Mouse (Mus musculus) spleen, embryonic (tissue): ENCODE measurements around the gene Ndst2.
"Not testable (repeated sequence)": the region's sequence is repeated elsewhere in the genome, so short reads cannot be mapped to it uniquely, and the experiment has no call there.

ENCODE experiments used
- CTCF ChIA-PET: fragments of 350-600 bp; sonication (Branson Sonifier 250); formaldehyde crosslinking; loops from one replicate; lab custom pipeline; 2022; lab: Charles Lee

Ndst2 gene

DNA sequence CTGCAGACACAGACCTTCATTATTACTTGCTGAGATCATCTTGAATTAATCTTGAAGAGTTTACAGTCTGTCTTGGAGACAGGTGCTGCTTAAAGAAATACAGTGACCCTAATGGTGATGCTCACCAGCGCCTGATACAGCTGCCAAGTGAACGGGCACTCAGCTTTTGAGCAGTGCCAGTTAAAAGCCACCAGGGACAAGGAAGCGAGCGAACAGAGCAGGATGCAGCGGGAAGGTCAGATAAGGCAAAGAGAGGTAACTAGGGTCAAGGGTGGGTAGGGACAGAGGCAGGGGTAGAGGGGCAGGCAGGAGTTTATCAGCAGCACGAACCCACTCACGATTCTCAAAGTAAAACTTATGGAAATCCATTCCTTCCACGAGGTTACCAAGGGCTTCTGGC is 4.1 kb upstream of the Ndst2 start:
- CTCF ChIA-PET, result no interaction called here

- CTCF ChIA-PET, result no interaction called here
Observed at GRCm38 (mm10) chr14:20737306-20737705, 2.9 kb upstream of the Ndst2 start.

DNA sequence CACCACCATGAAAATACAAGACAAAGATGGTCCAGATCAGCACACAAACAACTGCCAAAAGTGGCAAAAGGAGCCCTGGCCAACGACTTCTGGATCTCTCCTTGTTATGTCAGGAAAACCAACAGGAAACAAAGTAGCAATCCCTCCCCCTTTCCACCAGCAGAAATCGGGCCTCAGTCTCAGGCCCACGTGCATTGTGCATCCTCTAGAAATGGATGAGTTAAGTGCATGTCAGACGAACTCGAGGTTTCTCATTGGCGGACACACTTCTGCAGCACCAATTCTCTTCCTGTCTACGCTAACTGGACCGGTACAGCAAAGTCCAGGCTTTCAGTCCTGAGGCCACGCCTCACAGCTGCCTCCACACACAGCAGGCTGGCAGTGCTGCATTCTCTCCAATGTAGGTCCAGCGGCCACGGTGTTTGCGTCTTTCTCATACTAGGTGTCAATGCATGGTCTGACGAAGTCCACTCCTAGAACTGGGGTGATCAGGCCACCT is 1.6 kb upstream of the Ndst2 start:
- CTCF ChIA-PET, result no interaction called here

DNA sequence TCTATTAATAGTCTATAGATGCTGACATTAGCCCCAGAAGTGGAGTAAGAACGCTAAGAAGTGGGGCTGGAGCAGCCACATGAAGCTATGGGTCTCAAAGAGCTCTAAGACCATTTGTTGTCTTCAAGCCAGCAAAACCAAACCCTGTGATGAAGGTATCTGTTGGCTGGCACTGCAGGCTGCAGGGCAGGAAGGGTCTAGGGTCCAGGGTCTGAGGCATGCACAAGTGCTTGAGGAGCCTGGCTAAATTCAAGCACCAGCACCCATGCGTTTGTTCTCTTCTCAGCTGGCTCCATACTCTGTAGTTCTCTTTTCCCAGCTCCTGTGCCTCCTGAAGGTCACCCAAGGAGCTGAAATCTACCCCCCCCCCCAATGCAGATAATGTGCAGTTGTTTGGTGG is 690 bp upstream of the Ndst2 start:
- CTCF ChIA-PET, result no interaction called here

DNA sequence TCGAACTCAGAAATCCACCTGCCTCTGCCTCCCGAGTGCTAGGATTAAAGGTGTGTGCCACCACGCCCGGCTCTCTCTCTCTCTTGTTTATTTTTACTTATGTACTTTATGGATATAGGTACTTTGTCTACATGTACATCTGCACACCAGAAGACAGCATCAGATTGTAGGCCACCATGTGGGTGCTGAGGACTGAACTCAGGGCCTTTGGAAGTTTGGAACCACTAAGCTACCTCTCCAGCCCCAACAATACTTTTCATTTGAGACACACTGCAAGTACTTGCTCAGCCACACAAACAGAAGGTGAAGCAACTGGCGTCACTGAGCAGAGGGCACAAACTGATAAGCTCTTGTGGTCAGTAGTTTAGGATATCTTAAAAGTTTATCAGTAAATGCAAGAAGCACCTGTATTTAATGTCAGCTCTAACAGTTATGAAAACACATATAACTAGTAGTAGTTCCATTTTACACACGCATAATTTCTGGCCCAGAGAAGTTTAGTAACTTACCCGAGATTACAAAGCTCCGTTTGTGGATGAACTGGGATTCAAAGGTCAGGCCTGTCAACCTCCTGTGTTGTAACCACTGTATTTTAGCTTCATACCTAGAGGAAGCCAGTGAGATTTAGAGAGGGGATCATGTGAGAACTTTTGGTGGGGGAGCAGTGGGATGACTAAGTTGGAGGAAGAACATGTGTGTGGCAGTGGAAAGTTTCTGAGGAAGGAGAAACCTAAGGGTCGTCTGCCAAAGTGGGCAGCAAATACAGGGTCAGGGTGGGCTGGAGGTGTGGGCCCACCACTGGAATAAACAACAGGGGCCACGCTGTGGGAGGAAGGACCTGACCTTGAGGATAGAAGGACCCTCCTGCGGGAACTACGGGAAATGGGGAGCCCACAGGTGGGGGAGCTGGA is 1.1 kb downstream of the Ndst2 start:
- CTCF ChIA-PET, result no interaction called here

DNA sequence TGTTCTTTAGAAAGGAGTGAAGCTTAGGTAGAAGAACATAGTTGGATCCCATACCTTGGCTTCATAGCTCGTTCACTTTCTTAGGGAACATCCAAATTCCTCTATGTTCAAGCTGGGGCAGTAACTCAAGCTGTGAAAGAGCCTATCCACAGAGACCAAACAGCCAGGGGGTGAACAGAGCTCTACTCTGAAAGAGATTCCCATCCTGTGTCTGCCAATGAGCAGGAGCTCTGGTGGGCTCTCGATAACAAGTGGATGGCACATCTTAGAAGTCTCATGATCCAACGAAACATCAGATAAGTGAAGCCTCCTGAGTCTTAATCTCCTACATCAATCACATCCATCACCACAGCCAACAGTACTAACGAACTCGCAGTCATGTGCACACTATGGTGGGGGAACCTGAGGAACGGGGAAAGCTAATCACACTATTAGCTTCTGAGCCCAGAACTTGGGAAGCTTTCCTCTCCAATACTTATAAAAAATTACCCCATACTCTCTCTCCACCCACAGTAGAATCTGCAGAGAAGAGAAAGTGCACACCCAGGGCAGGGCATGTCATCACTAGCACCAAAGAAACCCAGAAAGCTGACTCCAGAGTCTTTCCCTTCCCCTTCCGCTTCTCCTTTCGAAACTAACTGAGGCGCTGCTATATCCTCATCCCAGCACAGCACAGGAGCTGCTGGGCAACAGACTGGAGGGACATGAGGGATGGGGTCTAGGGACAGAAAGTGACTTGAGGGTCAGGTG is 3.3 kb downstream of the Ndst2 start:
- CTCF ChIA-PET, result no interaction called here

GRCm38 (mm10) chr14:20729871-20730270 is 4.5 kb downstream of the Ndst2 start:
- CTCF ChIA-PET, result no interaction called here

GRCm38 (mm10) chr14:20725660-20726339 is 8.6 kb downstream of the Ndst2 start:
- CTCF ChIA-PET, result no interaction called here

- CTCF ChIA-PET, result no interaction called here
Observed at GRCm38 (mm10) chr14:20724043-20724442, 10.3 kb downstream of the Ndst2 start.

DNA sequence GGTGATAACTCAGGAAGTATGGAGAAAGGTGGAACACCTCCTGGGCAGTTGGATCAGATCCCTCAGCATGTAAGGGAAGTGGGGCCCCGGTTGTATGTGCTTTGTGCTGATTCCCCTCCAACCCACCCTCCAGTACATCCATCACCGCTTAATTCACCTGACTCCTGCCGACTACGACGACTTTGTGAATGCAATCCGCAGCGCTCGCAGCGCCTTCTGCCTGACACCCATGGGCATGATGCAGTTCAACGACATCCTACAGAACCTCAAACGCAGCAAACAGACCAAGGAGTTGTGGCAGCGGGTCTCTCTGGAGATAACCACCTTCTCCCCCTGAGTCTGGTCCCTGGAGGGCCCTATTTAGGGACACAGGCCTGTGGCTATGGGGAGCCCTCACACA is 11.4 kb downstream of the Ndst2 start:
- CTCF ChIA-PET, result no interaction called here

- CTCF ChIA-PET, result interaction anchor here (0.7 kb wide), 1 partner anchor 47 kb away, joined by 6 read pairs; no protein-coding TSS in a partner anchor
Observed at GRCm38 (mm10) chr14:20721371-20721770, 13.0 kb downstream of the Ndst2 start.

- CTCF ChIA-PET, result no interaction called here
Observed at GRCm38 (mm10) chr14:20719767-20720166, 14.6 kb downstream of the Ndst2 start.

DNA sequence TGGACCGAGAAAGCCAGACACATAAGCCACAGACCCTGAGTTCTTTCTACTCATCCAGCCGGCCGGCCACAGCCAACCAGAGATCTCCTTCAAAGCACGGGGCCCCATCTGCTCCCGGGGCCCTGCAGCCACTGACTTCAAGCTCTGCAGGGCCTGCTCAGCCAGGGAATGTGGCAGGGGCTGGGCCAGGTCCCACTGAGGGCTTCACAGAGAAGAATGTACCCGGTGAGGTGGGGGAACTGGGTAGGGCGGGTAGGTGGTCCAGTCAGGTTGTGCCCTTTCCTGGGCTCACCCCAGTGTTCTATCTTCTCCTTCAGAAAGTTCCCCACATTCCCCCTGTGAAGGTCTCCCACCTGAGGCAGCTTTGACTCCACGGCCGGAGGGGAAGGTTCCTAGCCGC is 15.9 kb downstream of the Ndst2 start:
- CTCF ChIA-PET, result no interaction called here

GRCm38 (mm10) chr14:20713832-20714231 is 20.5 kb downstream of the Ndst2 start:
- CTCF ChIA-PET, result interaction anchor here (0.6 kb wide), 1 partner anchor 9 kb away, joined by 3 read pairs; no protein-coding TSS in a partner anchor

DNA sequence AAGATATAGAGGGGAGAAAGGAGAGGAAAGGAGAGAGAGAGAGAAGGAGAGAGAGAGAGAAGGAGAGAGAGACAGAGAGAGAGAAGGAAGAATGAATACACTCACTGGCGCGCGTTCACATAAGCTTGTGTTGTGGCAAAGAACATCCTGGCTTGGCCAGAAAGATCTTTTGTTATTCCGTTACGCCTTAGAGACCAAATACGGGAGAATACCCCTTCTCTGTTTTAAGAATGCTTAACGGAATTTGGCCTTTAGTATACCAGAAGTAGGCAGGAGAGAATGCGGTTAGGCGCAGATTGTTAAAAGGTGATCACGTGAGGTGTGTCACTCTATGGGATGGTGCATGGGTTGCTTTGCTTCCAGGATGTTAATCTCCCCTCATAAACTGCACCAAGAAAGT is 26.1 kb downstream of the Ndst2 start:
- CTCF ChIA-PET, result no interaction called here

GRCm38 (mm10) chr14:20707201-20708190 is 26.9 kb downstream of the Ndst2 start, which contains the start of gene Zswim8:
TSS of gene Zswim8 (plus strand) at chr14:20707552.
- CTCF ChIA-PET, result no interaction called here

- CTCF ChIA-PET, result not testable (repeated sequence)
Observed at GRCm38 (mm10) chr14:20703461-20703860, 30.9 kb downstream of the Ndst2 start.

DNA sequence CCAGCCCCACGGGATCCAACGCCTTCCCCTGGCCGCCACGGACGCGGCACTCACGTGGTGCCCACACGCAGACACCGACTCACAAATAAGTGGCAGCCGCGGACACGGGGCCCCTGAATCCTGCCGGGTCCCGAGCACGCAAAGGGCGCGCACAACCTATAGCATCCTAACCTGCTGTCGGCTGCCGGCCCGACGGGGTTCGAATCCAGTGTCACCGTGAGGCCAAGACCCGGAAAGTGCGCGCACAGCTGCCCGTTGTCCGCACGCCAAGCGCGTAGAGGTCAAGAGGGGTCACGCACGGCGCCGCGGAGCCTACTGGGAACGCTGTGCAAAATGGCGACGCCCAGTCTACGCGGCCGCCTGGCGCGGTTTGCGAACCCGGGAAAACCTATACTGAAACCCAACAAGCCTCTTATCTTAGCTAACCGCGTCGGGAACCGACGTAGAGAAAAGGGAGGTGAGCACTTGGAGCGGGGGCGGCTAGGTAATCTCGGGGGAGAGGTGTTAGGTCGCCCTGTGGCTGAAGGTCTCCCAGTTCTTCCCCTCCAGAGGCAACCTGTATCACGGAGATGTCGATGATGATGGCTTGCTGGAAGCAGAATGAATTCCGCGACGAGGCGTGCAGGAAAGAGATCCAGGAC is 31.5 kb downstream of the Ndst2 start, which contains the start of gene Chchd1:
Chchd1 (plus strand) TSS at position 266 of the 641 bp plus-strand sequence.
- CTCF ChIA-PET, result no interaction called here

DNA sequence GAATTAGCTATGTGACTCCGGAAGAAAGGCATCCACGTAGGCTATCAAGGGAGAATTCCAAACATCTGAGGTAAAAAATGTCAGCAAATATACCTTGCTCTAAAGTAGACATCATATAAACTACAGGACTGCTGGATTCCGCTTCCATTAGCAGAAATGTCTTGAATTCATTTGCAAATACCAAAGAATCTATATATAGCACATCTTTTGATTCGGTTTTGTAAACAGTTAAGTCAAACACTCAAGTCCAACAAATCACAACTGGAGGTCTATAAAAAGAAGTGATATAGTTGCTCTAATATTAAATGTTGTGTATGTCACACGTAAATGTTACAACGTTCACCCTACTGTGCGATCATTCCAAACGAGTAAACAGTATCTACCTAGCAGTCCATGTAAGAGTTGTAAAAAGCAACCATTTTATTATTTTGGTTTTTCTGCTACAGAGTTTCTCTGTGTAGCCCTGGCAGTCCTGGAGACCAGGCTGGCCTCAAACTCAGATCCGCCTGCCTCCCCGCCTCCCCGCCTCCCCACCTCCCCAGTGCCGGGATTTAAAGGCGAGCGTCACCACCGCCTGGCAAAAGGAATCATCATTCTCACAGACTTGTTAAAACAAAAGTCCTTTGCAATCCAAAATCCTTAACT is 32.1 kb downstream of the Ndst2 start:
- CTCF ChIA-PET, result no interaction called here

GRCm38 (mm10) chr14:20701554-20701953 is 32.8 kb downstream of the Ndst2 start:
- CTCF ChIA-PET, result no interaction called here
